Mouse (Mus musculus): Measurements from ENCODE around the gene Kcnh7. TPM values are rescaled to one million over a fixed set of nuclear protein-coding genes. Genes with fewer than 3 reads are reported as not detected.

The Kcnh7 gene
- 0.10 and 0.25 TPM in 2 replicates for polyA plus RNA-seq (2015; fragmentation: Nextera tagmentation; extraction: Ambion mirVana)

DNA sequence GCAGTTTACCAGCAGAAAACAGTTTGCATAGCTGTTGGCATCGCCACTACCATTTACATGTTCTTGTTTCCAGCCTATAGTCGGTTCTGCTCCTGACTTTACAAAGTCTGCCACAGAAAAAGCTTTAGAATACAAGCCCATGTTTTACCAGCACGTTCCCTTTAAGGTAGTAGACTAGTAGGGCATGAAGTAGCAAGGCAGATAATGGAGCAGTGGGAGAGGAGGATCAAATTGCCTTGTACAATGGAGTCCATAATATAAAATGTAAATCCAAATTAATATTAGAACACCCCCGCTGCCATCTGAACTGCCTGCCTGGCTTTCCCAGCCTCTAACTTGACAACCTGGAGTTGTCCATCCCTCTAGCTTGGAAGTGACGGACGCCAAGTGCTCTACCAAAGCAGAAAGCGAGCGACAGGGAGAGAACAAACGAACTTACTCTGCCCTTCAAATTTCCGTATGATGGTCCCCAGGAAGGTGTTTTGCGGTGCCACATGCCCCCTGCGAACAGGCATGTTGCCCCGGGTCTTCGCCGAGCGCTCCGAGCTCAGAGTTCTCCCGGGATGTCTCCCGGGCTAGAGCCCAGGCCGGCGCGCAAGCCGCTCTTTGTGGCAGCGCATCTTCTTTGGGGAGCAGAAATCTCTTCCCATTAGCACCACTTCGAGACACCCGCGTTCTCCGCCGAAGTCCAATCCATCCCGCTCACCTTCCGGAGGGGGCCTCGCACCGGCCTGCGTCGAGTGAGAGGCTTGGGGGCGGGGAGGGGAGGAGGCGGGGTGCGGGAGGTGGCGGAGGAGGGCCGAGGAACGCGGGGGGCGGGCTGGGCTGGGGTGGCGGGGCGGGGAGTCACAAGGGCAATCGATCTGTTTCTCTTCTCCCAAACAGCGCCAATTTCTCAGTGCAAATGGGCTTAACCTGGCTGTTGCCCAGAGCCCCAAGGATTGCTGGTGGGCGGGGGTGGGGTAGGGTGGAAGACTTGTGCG lies at the start of gene Kcnh7:
TSS of gene Kcnh7 (minus strand) at position 725 of the 983 bp plus-strand sequence.
- no peak for ATAC-seq (ENCODE audit: low read depth)
- peaks cover 11% of the 10 kb centered on the region for H3K27me3 ChIP-seq (ENCODE audit: control insufficient read depth, insufficient read depth, low read depth, low read length)
- peak within 1 kb of the TSS; percentile 41 for H3K4me3 ChIP-seq (ENCODE audit: low read length)
- H3K4me2 ChIP-seq (ENCODE audit: low read depth, low read length), result peak within 1 kb of the TSS; percentile 67
- H3K36me3 ChIP-seq (ENCODE audit: control insufficient read depth, insufficient read depth, low read length), result no peaks in the 10 kb centered on the region
- no peaks in the 10 kb centered on the region for H3K9me3 ChIP-seq (ENCODE audit: control insufficient read depth, low read length)
- no peak within 1 kb of the TSS for H3K27ac ChIP-seq (ENCODE audit: low read length)
- WGBS, result 2% methylated on average over 34 of the region's 49 CpGs
- no peak within 1 kb of the TSS for H3K9ac ChIP-seq (ENCODE audit: low read length)
- peaks cover 5% of the 10 kb centered on the region; the same call in 1 of the 2 replicates for H3K4me1 ChIP-seq (replicated peaks; ENCODE audit: control insufficient read depth, insufficient read depth, low read length)

DNA sequence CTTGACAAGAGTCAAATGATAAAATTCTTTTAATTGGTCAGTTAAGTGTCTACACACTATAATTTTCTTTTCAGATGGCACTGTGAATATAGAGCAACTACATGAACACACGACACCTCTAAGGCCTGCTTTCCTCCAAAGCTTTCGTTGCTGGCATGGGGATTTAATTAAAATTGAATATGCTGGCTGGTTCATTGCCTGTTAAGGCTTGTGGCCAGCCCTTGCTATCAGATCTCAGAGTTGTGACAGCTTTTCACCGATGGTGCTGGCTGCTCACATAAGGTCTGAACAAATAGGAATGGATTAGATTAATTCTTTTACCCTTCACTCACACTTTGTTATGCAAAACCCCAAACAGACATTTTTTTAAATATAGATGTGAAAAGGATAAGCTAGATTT lies 23.3 kb upstream of the Kcnh7 start:
- Histone ChIP-seq H3K4me2 (ENCODE audit: low read depth, low read length) (no peak overlapping the region), H3K36me3 (ENCODE audit: control insufficient read depth, insufficient read depth, low read length) (no peaks in the 10 kb centered on the region), H3K4me1 (replicated peaks; ENCODE audit: control insufficient read depth, insufficient read depth, low read length) (no peaks in the 10 kb centered on the region), H3K9ac (ENCODE audit: low read length) (no peak overlapping the region), H3K27me3 (ENCODE audit: control insufficient read depth, insufficient read depth, low read depth, low read length) (no peaks in the 10 kb centered on the region), H3K27ac (ENCODE audit: low read length) (no peak overlapping the region), H3K4me3 (ENCODE audit: low read length) (no peak overlapping the region), H3K9me3 (ENCODE audit: control insufficient read depth, low read length) (no peaks in the 10 kb centered on the region)
- 68% methylated on average over 3 of the region's 3 CpGs for whole genome bisulfite sequencing
- no peak for ATAC-seq (ENCODE audit: low read depth)

DNA sequence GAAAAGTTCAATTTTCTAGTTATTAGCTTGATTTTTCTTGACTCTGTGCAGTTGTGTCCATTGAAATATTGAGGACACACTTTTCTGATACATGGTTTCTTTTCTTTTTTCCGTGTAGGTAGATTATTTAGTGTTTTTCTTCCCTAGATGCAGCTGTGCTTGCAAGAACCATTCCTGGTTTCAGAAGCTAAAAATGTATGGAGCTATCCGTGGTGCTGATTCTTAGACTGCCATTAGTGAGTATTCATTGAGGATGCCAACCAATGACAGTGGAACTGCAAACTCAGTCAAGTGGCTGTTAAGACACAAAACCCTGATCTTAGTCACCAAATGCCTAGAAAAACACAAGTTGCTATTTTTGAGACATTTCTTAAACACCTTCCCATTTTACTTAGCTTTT lies 1.9 kb upstream of the Kcnh7 start:
- no peaks in the 10 kb centered on the region for H3K9me3 ChIP-seq (ENCODE audit: control insufficient read depth, low read length)
- H3K36me3 ChIP-seq (ENCODE audit: control insufficient read depth, insufficient read depth, low read length), result no peaks in the 10 kb centered on the region
- peaks cover 5% of the 10 kb centered on the region; the same call in 1 of the 2 replicates for H3K4me1 ChIP-seq (replicated peaks; ENCODE audit: control insufficient read depth, insufficient read depth, low read length)
- WGBS, result 3% methylated on average over 2 of the region's 2 CpGs
- no peak for ATAC-seq (ENCODE audit: low read depth)
- no peak overlapping the region for H3K4me2 ChIP-seq (ENCODE audit: low read depth, low read length)
- H3K27me3 ChIP-seq (ENCODE audit: control insufficient read depth, insufficient read depth, low read depth, low read length), result peaks cover 11% of the 10 kb centered on the region
- no peak overlapping the region for H3K9ac ChIP-seq (ENCODE audit: low read length)
- no peak overlapping the region for H3K4me3 ChIP-seq (ENCODE audit: low read length)
- no peak overlapping the region for H3K27ac ChIP-seq (ENCODE audit: low read length)

DNA sequence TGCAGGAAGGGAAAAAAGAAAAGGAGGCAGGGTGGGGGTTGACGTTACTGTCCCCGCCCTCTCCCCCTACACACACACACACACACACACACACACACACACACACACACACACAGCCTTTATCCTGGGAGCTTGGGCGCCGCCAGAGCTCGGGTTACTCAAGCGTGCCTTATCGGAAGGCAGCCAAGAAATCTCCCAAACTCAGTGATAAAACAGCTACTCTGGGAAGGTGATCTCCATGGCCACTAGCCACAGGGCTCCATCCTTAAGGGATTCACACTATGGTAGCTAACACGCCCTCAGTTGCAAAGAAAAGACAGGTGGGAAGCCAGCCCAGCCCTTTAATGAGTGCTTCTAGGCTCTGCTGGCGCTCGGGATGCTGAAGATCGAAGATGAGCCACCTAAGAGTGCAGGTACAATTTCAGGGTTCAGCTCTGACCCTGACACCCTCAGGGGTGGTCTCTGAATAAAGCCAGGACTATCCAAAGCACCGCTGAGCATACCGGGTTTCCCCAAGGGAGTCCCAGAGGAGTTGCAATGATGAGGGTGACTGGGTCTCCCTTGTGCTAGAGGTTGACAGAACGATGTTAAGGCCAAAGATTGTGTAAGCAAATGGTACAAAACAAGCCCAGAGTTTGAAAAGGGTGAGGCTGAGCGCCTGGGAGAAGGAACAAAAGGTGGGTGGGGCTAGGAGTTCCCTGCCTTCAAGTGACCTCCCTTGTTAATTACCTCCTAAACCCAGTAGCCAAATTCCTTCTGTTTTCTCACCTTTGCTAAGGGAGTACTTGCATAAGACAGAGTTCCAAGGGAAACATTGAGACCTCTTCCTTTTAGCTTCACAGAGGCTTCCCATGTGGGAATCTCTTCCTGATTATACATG lies 704 bp upstream of the Kcnh7 start:
- 3% methylated on average over 14 of the region's 15 CpGs for WGBS
- no peak for ATAC-seq (ENCODE audit: low read depth)

DNA sequence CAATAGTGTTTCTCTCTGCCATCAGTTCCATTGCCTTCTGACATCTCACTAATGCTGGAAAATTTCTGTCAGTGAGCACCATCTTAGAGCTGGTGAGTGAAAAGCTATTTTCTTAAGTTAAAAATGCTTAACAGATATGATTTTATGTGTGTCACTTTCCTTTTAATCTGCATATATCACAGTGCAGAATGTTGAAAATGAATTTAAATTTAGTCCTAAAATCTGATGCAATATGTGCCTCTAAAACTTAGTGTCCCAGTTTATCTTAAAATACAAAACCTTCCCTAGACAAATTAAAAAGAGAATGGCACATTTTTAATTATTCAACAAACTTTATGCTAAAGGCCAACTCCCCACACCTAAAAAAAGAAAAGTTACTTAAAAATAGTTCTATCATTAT lies 30.4 kb downstream of the Kcnh7 start:
- no peaks in the 10 kb centered on the region for H3K27me3 ChIP-seq (ENCODE audit: control insufficient read depth, insufficient read depth, low read depth, low read length)
- H3K4me1 ChIP-seq (replicated peaks; ENCODE audit: control insufficient read depth, insufficient read depth, low read length), result no peaks in the 10 kb centered on the region
- no peak overlapping the region for H3K4me2 ChIP-seq (ENCODE audit: low read depth, low read length)
- no peaks in the 10 kb centered on the region for H3K36me3 ChIP-seq (ENCODE audit: control insufficient read depth, insufficient read depth, low read length)
- H3K27ac ChIP-seq (ENCODE audit: low read length), result no peak overlapping the region
- no peak overlapping the region for H3K9ac ChIP-seq (ENCODE audit: low read length)
- H3K4me3 ChIP-seq (ENCODE audit: low read length), result no peak overlapping the region
- ATAC-seq (ENCODE audit: low read depth), result no peak
- H3K9me3 ChIP-seq (ENCODE audit: control insufficient read depth, low read length), result no peaks in the 10 kb centered on the region

More for the DNA sequence above, 704 bp upstream of the Kcnh7 start:
- peaks cover 11% of the 10 kb centered on the region for H3K27me3 ChIP-seq (ENCODE audit: control insufficient read depth, insufficient read depth, low read depth, low read length)
- H3K27ac ChIP-seq (ENCODE audit: low read length), result no peak overlapping the region
- peaks cover 5% of the 10 kb centered on the region; the same call in 1 of the 2 replicates for H3K4me1 ChIP-seq (replicated peaks; ENCODE audit: control insufficient read depth, insufficient read depth, low read length)
- peak overlapping the region; percentile 67 for H3K4me2 ChIP-seq (ENCODE audit: low read depth, low read length)
- H3K36me3 ChIP-seq (ENCODE audit: control insufficient read depth, insufficient read depth, low read length), result no peaks in the 10 kb centered on the region
- no peak overlapping the region for H3K9ac ChIP-seq (ENCODE audit: low read length)
- peak overlapping the region; percentile 41 for H3K4me3 ChIP-seq (ENCODE audit: low read length)
- H3K9me3 ChIP-seq (ENCODE audit: control insufficient read depth, low read length), result no peaks in the 10 kb centered on the region

DNA sequence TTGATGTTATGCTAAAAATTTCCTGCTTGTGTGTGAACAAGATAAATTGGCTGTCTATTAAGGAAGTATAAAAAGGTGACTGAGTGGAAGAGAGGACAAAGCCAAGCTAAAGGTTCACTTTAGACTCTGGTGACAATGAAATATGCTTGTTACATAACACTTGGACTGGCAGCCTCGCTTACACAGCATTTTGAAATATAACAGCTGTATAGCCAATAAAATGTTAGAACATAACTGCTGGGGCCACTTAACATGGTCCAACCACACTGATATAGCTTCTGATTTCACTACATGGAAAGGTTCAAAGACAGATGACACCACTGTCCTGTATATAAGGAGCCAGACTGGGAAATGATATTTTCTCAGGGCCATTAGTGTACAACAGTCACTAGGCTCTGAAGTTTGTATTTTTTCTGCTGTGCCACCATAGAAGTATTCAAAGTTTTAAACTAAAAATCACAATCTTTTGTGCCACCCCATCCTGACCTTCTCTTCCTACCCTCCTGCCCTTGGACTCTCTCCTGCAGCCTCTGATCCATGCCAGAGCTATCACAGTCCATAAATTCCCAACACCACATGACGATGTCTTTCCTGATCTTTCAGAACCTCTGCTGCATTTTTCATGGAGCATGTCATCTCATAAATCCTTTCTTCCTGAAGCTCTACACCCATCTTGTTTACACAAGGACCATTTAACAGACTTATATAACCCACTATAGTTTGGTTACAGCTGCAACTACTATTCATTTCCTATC lies 56.1 kb downstream of the Kcnh7 start:
- Histone ChIP-seq H3K4me1 (replicated peaks; ENCODE audit: control insufficient read depth, insufficient read depth, low read length) (no peaks in the 10 kb centered on the region), H3K36me3 (ENCODE audit: control insufficient read depth, insufficient read depth, low read length) (no peaks in the 10 kb centered on the region), H3K4me3 (ENCODE audit: low read length) (no peak overlapping the region), H3K4me2 (ENCODE audit: low read depth, low read length) (no peak overlapping the region), H3K9me3 (ENCODE audit: control insufficient read depth, low read length) (no peaks in the 10 kb centered on the region), H3K9ac (ENCODE audit: low read length) (no peak overlapping the region), H3K27me3 (ENCODE audit: control insufficient read depth, insufficient read depth, low read depth, low read length) (no peaks in the 10 kb centered on the region), H3K27ac (ENCODE audit: low read length) (no peak overlapping the region)
- 30% methylated on average over 2 of the region's 2 CpGs for WGBS
- ATAC-seq (ENCODE audit: low read depth), result no peak

DNA sequence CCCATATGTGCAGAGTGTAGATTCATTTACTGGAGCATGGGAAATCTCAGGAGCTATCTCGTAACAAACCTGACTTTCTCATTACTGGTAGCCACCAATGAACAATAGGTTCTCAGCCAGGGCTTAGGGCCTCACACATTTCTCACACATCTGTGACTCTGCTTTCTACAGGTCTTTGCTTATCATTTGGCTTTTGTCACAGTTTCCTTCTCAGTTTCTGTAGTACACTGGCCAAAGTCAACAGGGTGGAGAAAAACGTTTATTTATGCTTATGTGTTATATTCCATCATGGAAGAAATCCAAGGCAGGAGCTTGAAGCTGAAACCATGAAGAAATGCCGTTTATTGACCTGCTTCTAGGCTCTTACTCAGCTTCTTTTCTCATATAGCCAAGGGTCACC lies 63.8 kb downstream of the Kcnh7 start:
- Histone ChIP-seq H3K27ac (ENCODE audit: low read length) (no peak overlapping the region), H3K36me3 (ENCODE audit: control insufficient read depth, insufficient read depth, low read length) (no peaks in the 10 kb centered on the region), H3K4me3 (ENCODE audit: low read length) (no peak overlapping the region), H3K27me3 (ENCODE audit: control insufficient read depth, insufficient read depth, low read depth, low read length) (no peaks in the 10 kb centered on the region), H3K9me3 (ENCODE audit: control insufficient read depth, low read length) (no peaks in the 10 kb centered on the region), H3K4me2 (ENCODE audit: low read depth, low read length) (no peak overlapping the region), H3K9ac (ENCODE audit: low read length) (no peak overlapping the region), H3K4me1 (replicated peaks; ENCODE audit: control insufficient read depth, insufficient read depth, low read length) (no peaks in the 10 kb centered on the region)
- no peak for ATAC-seq (ENCODE audit: low read depth)
- 54% methylated on average over 3 of the region's 3 CpGs for WGBS

DNA sequence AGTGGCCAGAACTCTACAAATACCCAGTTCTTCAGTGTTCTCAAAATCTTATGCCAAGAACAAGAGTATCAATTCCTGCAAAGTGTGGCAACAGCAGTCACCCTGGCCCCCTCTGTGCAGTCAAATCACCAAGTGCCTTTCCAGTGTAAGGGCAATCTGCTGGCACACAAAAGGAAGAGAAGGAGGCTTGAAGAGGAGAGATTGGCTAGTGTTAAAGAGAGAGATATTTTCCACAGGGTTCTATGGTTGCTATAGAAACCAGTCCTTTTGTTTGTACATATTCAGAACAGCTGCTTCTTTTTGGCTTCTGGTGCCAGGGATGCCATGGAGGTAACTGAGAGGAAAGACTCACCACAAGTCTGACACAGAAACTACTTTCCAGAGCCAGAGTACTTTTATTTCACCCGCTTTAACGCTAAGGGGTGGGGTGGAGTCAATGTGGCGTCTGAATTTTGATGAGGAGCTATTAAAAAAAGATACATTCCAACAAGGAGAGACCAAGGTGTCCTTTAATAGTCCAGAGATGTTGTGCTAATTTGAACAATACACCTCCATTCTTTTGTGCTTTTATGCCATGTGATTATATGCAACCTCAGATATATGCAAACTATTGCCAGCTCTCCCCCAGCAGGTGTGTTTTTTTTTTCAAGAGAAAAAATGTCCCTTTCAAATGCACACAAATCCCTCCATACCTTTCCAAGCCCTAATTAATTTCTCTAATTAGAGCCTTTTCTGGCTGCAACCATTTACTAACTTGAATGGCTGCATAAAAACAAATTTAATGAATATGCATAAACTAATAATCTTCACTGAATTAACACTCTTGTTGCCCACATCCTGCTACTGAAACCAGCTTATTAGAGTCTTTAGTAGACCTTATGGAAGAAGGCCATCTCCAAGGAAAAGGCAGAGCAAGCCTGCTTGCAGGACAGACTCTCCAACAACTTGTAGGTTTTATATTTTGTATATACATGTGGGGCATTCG lies 66.6 kb downstream of the Kcnh7 start:
- Histone ChIP-seq H3K27ac (ENCODE audit: low read length) (no peak overlapping the region), H3K4me2 (ENCODE audit: low read depth, low read length) (no peak overlapping the region), H3K27me3 (ENCODE audit: control insufficient read depth, insufficient read depth, low read depth, low read length) (no peaks in the 10 kb centered on the region), H3K9me3 (ENCODE audit: control insufficient read depth, low read length) (no peaks in the 10 kb centered on the region), H3K36me3 (ENCODE audit: control insufficient read depth, insufficient read depth, low read length) (no peaks in the 10 kb centered on the region), H3K4me1 (replicated peaks; ENCODE audit: control insufficient read depth, insufficient read depth, low read length) (no peaks in the 10 kb centered on the region), H3K9ac (ENCODE audit: low read length) (no peak overlapping the region), H3K4me3 (ENCODE audit: low read length) (no peak overlapping the region)
- no peak for ATAC-seq (ENCODE audit: low read depth)
- WGBS, result 69% methylated on average over 4 of the region's 4 CpGs

Measured in lung, embryonic 16.5 days (tissue).